Mouse (Mus musculus) lung, adult 18-20 months (tissue): ENCODE data around the gene Gstm3.
"Not testable (repeated sequence)": the region's sequence is repeated elsewhere in the genome, so short reads cannot be mapped to it uniquely, and the experiment has no call there.

Experiments used
- DNase-seq, 2 experiments: peaks; one replicate each; pipeline ENCODE4 v3.0.0; 2022; ENCODE audit warnings: mixed read lengths in 2 of 2

The Gstm3 gene

GRCm38 (mm10) chr3:107972070-107972469 lies 3.0 kb upstream of the Gstm3 start:
- DNase-seq, result no peak

DNA sequence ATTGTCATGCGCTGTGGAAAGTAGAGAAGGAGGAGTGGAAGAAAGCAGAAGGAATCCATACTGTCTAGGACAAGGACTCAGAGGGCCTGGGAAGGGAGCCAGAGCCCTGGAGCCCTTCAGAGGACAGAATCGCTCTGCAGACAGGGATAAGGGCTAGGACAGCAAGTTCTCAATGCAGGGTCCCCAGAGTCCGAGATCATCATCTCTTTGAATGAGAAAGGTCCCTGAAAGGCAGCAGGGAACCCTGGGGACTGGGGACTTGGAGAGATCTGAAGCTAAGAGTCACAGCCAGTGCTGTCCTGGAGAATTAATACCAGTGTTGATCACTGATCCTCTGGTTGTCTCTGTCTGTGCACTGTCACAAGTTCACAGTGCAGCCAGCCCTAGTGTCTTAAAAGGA lies 2.0 kb upstream of the Gstm3 start:
- DNase-seq, result not testable (repeated sequence)

DNA sequence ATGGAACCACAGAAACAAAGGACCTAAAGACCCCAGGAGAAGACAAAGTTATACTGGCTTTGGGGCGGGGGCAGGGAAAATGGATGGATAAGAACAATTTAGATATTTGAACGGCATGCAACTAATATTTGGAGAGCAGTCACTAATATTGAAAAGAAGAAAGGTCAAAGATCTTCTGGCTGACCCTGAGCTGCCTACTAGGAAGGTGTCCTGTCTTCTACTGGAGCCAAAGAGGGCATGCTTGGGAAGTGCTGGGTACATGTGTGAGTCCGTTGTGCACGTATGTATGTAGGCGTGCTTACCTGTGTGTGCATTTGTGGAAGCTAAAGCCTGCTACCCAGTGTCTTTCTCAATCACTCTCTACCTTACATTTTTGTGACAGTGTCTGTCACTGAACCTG lies 2.5 kb downstream of the Gstm3 start:
- DNase-seq, result no peak

DNA sequence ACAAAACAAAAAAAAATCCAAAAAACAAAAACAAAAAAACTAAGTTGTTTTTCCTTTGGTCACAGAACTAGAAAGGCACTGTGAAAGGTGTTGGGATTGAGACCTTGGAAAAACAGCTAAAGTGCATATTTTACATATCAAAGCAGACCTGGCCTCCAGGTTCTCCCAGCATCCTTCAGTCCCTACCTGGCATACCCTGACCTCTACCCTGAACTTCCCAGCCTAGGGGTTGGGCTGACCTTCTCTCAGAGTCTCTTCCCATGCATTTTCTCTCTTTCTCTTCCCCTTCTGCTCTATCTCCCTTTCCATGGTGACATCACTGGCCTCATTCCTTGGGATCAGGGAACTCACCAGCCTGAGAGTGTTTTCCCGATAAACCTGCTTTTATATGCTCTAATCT lies 3.5 kb downstream of the Gstm3 start:
- no peak for DNase-seq

GRCm38 (mm10) chr3:107964656-107965308 lies 4.3 kb downstream of the Gstm3 start:
- DNase-seq, result no peak

DNA sequence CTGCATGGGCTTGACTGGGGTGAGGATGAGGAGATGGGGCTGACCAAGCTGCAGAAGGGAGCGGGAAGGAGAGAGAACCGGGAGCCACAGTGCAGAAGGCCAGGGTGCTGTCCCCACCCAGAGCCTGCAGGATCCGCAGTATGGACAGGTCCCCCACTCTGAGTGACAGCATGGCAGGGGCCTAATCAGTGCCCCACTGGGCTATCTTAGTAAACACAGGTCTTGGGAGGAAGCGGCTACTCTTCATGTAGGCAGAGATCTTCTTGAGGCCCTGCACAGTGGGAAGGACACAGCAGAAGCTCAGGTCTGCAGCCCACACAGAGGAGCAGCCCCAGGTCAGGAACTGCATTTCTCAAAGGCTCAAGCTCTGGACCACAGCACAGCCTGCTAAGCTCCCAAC lies 5.1 kb downstream of the Gstm3 start:
- no peak for DNase-seq

DNA sequence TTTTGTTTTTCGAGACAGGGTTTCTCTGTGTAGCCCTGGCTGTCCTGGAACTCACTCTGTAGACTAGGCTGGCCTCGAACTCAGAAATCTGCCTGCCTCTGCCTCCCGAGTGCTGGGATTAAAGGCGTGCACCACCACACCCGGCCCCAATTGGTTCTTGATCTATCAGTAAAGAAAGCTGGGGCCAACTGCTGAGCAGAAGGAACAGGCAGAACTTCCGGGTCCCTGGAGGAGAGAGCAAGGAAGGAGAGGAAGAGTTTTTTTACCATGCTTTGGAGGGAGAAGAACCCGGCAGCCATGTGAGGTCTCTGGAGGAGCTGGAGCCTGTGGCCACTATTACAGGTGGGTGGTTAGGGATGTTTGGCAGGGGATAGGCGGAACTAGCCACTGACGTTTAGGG lies 13.8 kb downstream of the Gstm3 start:
- DNase-seq, result not testable (repeated sequence)

GRCm38 (mm10) chr3:107953906-107954305 lies 15.2 kb downstream of the Gstm3 start:
- no peak for DNase-seq

DNA sequence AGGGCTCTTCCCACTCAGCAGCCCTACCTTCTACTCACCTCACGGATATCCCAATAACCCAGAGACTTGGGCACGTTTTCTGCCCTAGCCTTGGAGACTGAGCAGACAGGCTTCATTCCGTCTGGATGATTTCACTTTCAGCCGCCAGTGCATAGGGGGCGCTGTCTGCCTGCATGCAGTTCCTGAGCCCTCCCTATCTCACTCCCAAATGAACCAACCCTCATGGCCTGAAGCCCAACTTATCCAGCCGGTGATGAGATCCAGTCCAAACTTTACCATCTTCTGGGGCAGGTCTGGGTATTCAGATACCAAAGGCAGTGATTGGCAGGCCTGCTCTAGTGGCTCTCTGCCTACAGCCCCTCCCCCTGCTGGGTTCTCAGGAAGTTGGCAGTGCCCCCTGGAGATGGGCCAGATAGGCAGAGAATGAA lies 15.7 kb downstream of the Gstm3 start:
- peak; percentile 84 to 89 for DNase-seq

GRCm38 (mm10) chr3:107950531-107950930 lies 18.6 kb downstream of the Gstm3 start:
- no peak for DNase-seq

GRCm38 (mm10) chr3:107949461-107949860 lies 19.6 kb downstream of the Gstm3 start:
- not testable (repeated sequence) for DNase-seq

GRCm38 (mm10) chr3:107945729-107946128 lies 23.4 kb downstream of the Gstm3 start:
- DNase-seq, result no peak

DNA sequence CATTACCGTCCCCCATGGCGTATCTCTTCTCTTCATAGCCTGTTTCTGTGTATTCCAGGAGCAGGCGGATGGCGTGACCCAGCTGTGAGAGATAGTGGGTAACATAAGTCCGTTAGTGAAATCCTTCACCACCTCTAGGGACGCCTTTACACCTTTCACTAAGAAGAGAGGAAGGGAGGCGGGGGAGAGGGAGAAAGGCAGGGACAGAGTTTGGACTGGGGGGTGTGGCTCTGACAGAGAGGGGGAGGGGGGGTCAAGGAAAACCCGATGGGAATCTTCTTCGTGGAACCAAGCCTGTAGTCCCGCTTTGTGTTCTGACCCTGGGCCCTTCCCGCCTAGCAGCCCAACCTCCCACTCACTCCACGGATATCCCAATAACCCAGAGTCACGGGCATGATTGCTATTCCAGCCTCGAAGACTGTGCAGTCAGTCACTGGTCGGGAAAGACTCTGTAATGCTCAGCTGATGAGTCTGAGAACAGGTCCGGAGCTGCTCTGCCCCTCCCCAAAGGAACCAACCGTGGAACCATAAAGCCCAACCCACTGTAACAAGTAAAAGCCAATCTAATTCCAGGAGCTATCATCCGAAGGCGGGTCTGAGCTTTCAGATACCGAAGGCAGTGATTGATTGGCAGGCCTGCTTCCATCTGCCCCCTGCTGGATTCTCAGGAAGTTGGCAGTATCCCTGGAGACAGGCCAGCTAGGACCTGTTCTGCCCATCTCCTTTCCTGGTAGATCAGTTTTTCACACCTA lies 25.7 kb downstream of the Gstm3 start, which contains the start of gene Gstm6:
Gene Gstm6 (minus strand): TSS at position 511 of the 752 bp plus-strand sequence.
- peak; percentile 36 to 59 for DNase-seq

DNA sequence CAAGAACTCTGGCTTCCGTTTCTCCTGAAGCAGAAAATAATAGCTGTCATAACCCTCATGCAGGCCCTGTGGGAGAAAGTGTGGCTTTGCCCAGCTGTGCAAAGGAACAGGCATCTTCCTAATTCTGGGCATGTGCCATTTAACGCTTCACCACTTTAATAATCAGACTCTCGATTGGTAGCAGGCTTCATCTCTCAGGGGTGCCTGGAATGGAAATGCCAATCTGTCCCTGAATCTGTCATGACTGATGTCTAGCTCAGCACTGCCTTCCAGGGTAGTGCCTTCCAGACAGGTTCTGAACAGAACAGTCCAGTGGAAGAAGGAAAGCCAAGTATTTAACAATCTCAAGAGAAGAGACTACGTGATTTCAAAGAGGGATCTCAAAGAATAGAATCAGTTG lies 27.8 kb downstream of the Gstm3 start:
- DNase-seq, result no peak

GRCm38 (mm10) chr3:107940524-107940923 lies 28.6 kb downstream of the Gstm3 start:
- no peak for DNase-seq

GRCm38 (mm10) chr3:107939830-107940229 lies 29.3 kb downstream of the Gstm3 start:
- DNase-seq, result no peak

- DNase-seq, result peak; percentile 79 to 86
Observed at GRCm38 (mm10) chr3:107939403-107939802, 29.7 kb downstream of the Gstm3 start.

GRCm38 (mm10) chr3:107935888-107936287 lies 33.2 kb downstream of the Gstm3 start:
- no peak for DNase-seq

DNA sequence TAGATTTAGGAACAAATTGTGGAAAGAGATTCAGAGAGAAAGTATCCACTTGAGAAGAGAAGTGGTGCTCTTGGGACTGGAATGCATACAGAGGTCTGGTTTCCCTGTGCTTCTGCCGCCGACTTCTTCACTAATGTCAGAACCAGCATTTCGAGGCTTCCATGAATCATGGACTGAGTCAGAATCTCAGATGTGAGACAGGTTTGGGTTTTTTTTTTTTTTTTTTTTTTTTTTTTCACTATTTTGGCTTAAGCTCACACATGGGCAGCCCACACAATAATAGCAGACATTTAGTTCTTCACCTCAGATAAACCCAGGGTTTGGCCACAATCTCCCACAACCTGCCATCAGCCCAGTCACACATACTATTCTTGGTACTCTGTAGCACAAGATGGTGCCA lies 33.8 kb downstream of the Gstm3 start:
- DNase-seq, result no peak

DNA sequence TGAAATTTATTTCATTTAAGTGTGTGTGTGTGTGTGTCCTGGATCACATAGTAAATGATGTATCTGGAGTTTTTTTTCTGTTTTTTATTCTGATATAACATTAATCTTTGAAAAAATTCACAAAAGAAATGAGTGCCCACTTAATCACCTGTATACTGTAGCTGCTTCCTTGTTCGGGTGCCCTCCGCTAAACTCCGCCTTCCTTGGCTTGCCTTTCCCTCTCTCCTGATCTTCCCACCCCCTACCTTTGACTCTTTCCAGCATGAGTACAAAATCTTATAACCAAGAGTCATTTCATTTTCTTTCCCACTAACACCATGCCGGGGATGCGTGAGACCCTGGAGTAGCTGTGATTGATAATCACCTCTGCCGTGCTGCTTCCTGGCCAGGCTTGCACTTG lies 37.0 kb downstream of the Gstm3 start:
- DNase-seq, result no peak

DNA sequence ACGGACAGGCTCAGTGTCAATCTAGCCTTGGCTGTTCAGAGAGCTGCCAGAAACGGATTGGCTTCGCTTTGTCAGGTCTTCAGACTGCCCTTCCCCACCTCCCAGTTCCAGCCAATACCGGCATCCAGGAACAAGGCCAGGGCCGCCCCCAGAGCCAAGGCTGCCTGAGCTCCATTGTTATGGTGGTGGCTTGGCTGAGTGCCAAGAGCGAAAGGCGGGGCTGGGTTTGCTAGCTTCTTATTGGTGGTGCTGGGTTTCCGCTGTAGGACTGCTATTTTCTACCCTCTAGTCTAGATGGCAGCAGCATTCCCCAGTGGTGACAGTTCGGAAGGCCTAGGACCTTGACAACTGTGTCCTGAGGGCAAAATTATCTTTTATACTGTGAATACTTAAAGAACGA lies 37.4 kb downstream of the Gstm3 start, which contains the start of gene Gstm7:
Gene Gstm7 (minus strand): TSS at position 148 of the 400 bp plus-strand sequence.
- peak; percentile 97 to 99 for DNase-seq

DNA sequence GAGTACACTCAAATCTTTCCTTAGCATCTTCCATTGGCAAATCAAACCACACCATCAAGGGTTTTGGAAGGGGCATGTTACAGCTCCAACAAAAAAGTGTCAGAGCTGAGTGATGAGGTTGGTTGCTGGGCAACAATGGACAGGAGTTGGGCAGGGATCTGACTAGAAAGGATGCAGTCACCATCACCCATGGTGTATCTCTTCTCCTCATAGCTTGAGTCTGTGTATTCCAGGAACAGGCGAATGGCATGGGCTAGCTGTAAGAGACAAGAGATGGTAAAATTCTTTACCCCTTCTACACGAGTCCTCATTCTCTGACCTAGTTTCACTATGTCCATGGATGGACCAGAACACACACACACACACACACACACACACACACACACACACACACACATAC lies 37.9 kb downstream of the Gstm3 start:
- no peak for DNase-seq

- DNase-seq, result peak in 1 of 2 experiments; percentile 48
Observed at GRCm38 (mm10) chr3:107929731-107930130, 39.4 kb downstream of the Gstm3 start.

DNA sequence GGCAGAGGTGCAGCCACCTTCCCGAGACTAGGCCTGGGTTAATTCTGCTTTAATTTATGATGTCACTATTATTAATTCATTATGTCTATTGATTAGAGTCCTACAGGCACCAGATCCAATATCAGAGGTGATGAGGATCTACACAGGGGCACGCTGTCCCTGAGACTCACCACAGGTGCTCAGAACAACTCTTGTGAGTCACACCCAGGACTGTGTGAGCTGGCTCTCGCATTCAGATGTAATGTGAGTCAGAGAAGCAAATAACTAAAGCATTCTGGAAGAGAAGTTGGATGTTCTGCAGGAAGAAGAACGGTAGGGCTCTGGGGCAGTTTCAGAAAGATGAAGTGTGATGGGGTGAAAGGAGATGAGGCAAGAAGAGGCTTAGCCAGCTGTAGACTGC lies 39.8 kb downstream of the Gstm3 start:
- no peak for DNase-seq
